Mouse (Mus musculus): ENCODE data around the gene Frrs1. TPM values are rescaled to one million over a fixed set of nuclear protein-coding genes. Genes with fewer than 3 reads are reported as not detected.

The Frrs1 gene
- total RNA-seq, 2 experiments from 2014 or later, result 1.3 to 1.5 TPM

DNA sequence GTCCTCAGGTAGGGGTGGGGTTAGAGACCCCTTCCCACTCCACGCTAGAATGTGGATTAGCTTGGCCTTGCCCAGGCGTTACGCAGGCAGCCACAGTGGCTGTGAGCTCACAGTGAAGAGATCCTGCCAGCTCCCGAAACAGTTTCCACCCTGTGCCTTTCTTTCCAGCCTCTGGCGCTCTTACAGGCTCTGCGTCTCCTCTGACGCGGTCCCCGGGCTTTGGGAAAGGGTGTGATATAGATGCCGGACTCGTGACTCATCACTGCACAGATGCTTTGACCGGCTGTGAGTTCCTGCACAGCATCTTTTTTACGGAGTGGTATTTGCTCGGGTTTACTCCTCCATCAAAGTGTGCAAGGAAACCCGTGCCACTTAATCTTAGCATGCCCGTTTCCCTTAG, 46.6 kb downstream of the Frrs1 start:
- peak; percentile 20 to 36 for DNase-seq (ENCODE audit: low spot score in 2 of 2)

DNA sequence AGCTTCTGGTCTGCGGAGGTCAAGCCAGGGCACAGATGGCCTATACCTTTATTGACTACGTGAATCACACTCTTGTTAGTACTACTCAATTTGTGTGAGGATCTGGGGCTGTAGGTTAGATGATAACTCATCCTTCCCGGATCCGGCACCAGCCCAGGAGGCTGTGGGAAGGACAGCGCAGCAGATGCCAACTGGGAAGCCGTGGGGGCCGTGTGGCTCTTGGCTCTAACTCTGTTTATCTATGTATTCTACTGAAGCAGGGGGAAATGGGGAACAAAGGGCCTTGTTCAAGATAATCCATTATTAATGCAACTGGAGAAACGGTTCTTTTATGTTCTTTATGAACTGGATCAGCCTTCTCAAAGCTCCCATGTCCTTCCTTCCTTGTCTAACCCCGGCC, 47.3 kb downstream of the Frrs1 start:
- no peak for DNase-seq (ENCODE audit: low spot score in 2 of 2)

DNA sequence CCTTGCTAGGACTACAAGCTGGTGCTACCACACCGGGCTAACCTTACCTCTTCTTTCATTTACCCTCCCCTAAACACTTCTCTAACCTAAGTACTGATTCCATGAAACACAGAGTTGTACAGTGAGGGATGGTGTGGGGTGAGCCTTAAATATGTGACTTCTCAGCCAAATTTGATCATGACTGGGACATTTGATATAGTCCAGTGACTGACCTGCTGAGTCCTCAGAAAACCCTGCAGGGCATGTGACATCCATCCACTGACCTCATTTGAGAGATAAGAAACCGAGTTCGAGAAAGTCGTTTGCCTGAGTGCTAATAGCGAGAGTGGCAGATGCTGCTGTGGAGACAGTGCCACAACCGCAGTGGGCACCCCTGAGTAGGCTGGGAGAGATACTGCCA, 55.1 kb downstream of the Frrs1 start:
- no peak for DNase-seq (ENCODE audit: low spot score in 2 of 2)

DNA sequence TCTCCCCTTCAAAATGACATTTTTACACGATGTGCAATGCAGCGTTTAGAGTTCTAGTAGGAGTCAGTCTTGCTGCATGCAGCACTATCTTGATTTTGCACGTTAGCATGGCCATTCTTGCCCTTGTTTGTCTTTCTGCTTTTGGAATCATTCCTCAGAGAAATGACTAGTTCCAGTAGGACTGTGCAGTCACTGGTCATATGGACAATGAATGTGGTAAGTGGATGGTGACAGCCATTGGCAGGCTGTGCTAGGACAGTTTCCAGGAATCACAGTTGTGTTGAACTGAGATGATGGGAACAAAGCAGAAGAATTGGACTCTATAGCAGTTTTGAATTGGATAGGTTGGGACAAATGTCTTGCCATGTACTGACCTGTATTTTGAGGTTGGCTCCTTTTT, 55.7 kb downstream of the Frrs1 start:
- no peak for DNase-seq (ENCODE audit: low spot score in 2 of 2)

DNA sequence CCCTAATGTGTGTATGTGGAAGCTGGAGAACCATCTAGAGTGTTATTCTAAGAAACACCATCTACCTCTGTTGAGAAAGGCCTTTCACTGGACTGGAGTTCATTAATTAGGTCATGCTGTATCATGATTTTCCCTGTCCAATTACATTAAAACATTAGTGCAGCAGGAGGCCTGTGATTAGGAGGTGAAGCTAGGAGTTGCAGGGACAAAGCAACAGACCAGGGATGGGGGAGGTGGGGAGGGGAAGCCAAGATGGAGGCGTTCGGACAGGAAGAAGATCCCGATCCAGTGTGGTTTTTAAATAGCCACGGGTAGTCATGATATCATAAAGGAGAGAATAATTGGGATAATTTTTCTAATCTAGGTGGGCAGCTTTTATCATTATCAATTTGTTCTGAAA, 57.8 kb downstream of the Frrs1 start:
- no peak for DNase-seq (ENCODE audit: low spot score in 2 of 2)

DNA sequence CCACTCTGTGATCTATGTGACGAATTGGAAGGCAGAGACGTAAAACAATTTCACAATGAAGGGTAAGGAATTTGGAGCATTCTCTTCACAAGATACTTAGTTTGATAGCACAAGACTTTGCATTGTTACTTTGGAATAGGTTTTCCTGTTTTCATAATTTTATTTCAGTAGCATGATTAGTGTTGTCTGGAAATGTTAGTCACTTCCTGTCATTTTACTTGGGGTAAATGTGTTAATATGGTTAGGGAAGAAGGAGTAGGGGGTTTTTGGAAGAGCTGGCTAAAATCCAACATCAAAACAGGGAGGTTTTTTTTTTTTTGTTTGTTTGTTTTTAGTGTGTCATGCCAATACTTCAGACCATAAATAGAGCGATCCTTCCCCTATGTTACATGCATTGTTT, 62.3 kb downstream of the Frrs1 start:
- no peak for DNase-seq (ENCODE audit: low spot score in 2 of 2)

DNA sequence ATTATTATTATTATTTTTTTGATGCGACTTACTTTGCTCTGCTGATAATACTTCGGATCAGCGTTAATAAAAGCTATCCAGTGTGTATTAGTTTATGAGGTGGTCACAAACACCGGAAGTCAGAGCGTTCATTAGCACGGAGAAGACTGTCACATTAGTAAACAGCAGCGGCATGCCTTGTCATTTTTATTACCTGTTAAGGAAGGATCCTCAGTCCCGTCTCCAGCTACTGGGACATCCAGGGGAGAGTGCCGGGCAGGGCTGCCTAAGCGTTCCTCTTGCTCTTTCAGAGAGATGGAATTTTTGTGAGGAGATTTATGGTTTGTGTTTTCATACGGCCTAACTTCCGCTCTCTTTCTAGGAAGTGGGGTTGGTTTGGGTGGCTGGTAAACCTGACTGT, 63.8 kb downstream of the Frrs1 start:
- DNase-seq (ENCODE audit: low spot score in 2 of 2), result no peak

DNA sequence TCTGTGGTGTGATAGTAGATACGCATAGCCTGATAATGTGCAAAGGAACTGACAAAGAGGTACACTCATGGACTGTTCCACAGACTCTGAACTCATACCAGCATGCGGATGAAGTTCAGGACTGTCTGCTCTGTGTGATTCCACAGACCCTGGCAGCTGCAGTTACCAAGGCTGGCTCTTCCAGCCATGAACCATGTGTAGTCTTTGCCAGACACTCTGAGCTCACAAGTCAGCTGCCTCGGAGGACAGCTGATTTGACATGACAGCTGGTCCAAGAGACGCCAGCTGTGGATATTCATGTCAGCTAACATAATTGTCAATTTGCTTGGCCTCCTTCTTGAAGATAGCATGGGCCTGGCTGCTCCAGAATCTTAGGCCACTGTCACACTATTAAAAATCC, 69.7 kb downstream of the Frrs1 start:
- peak in 1 of 2 experiments; percentile 40 for DNase-seq (ENCODE audit: low spot score in 2 of 2)

DNA sequence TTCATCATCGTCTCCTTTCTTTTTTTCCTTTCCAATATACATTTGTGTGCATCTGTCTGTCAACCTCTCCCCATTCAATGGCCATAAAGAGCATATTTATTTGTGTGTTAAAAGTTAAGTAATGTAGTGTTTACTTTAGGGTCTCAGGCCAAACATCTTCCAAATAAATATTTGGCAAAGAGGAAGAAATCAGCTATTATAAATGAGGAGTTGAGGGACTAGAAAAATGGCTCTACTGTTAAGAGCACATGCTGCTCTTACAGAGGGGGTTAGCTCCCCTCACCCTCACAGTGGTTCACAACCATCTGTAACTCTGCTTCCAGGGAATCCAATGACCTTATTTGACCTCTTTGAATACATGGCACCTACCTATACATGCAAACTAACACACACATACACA, 73.9 kb downstream of the Frrs1 start:
- no peak for DNase-seq (ENCODE audit: low spot score in 2 of 2)

DNA sequence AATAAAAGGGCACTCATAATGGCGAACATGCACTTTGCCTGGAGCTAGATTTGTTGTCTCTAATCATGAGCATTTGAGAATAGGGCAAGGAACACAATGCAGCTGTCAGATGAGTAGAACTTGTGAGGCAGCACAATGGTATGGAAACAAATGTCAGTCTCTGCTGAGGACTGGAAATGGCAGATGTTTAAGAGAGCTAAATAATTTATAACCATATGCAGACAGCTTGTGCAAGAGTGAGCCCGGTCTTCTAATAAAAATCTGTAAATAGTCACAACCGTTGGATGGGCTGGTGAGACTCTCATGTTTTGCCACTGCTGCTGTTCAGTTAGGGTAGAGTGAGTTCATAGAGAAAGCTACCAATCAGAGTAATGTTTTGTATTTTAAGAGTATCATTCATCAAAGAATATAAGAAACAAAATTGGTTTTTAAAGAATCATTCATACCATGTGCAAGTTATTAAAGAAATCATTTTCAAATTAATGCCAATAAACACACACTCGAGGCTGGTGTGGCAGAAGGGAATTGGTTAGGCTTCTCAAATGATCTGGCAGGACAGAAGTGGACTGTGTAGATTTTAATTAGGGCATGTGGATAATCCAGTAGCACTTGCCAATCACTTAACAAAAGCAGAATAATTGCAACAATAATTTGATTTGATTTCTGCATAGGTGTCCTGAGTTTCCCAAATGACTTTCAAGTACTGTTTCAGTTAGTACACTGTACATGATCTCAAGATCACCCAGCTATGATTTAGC, 77.8 kb downstream of the Frrs1 start:
- no peak for DNase-seq (ENCODE audit: low spot score in 2 of 2)

DNA sequence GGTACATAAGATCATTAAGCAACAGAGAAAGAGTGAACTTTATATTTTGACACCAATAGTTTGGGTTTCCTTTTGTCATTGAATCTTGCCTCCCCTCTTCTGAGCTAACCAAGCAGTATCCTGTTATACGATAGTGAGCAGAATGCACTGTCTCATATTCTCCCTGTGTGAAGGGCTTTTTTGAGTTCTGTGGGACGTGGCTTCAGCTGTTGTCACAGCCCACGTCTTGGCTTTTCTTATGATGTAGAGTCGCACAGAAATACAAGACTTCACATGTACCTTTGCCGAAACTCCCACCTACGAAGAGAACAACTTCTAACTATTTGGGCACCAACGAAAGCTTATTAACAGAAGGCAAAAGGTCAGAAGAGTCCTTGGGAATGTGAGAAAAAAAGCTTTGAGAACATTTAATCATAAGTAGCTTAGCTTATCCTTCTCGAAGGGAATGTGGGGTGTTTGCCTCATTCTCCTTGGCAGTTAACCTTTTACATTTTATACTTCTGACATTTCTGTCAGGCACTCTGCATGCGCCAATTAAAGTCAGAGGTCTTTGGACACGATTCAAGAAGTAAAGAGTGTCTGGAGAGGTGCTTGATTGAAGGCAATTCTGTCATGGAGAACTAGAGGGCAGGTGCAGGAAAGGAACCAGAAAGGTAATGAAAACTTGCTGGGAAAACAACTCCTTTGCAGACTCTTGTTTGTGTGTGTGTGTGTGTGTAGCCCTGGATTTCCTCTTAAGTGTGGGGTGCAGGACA, 81.7 kb downstream of the Frrs1 start:
- no peak for DNase-seq (ENCODE audit: low spot score in 2 of 2)

DNA sequence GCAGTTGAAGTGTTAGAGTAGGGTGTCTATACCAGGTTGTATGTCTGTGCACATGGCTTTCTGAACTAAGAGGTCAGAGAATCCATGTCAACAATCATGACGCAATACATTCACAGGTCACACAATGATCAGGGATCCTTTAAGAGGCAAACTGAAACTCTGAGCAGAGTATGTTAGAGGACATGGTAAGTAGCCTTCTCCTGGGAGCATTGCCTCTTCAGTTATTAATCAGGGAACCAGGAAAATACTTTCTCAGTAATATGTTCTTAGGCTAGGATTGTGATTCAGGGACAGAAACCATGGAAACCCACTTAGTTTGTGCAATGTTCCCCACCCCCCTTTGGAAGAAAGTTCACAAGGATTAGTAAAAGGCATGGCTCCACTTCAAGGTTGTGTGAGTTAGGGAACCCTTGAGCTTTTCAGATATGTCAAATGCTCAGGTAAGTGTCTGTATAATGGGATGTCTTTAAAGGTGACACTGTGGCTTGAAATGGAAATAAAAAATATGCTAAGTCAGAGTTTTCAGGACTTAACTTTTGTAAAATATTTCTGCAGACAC, 82.4 kb downstream of the Frrs1 start:
- no peak for DNase-seq (ENCODE audit: low spot score in 2 of 2)

DNA sequence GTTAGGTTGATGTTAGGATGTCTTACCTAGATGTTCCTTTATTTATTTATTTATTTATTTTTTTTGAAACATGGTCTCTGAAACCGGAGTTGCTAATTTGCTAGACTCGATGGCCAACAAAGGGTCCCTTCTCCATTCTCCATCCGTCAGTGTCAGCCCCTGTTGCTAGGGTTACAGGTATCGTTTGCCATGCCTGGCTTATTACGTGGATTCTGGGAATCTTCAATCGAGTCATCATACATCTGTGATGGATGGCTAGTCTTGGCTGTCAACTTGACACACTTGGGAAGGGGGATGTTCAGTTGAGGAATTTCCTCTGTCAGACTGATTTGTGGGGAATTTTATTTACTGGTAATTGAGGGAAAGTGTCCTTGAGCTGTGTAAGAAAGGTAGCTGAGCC, 83.5 kb downstream of the Frrs1 start:
- no peak for DNase-seq (ENCODE audit: low spot score in 2 of 2)

DNA sequence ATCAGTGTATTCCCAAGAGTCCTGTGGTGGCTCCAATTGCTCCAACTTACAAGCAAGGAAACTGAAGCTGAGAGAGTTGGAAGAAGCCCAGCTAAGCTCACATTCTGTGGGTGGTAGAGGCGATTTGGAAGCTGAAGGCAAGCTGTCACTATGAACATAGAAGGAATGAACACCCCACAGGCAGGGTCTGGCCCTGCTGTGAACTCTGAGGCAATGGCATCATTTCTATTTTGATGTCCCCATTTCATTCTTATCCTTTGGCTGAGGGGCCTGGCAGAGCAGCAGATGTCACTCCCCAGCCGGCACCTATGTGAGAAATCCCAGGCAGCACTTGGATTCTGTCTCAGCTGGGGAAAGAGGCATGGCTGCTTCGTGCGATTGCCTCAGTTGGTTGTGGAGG, 84.2 kb downstream of the Frrs1 start:
- no peak for DNase-seq (ENCODE audit: low spot score in 2 of 2)

DNA sequence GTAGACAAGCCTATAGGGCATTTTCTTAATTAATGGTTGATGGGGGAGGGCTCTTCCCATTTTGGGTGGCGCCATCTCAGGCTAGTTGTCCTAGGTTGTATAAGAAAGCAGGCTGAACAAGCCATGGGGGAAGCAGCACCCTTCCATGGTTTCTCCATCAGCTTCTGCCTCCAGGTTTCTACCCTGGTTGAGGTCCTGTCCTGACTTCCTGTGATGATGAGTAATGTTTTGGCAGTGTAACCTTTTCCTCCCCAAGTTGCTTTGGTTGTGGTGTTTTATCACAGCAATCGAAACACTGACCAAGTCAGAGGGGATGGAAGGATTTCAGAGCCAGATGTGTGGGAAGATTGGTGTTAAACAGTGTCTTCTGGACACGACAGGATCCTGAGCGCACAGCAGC, 87.2 kb downstream of the Frrs1 start:
- no peak for DNase-seq (ENCODE audit: low spot score in 2 of 2)

DNA sequence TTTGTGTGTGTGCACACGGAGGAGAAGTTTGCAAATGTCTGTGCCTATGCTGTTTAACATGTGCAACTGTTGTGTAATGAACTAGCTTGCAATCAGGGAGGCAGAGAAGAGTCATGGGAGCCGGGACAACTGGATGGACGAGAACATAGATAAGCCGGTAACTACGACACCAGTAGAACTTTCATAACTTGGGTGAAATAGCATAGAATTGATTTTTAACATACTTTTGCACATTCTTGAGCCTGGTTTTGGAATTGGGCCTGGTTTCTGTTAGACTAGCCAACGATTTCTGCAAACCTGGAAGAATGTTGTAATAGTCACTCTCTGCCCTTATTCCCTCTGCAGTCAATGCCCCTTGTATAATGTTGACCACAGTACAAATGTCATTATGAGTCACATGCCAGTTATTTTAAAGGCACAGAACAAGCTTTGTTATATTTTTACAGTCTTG, 91.4 kb downstream of the Frrs1 start:
- no peak for DNase-seq (ENCODE audit: low spot score in 2 of 2)

DNA sequence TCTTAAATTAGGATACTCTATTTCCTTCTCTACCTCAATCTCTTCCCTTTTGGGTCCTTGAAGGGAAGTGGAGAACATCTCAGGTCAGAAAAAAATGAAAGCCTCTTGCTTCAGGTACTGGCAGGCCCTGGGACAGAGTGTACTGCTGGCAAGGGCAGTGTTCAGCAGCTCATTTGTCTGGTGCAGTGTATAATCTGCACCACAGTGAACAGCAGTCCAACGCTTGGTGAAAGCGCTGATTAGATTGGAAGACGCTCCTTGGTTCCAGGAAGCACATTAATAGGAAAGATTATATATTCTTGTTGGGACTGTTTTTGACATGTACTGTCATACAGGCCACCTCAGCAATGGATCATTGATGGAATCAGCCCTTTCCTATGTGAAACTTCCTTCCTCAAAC, 92.2 kb downstream of the Frrs1 start:
- no peak for DNase-seq (ENCODE audit: low spot score in 2 of 2)

DNA sequence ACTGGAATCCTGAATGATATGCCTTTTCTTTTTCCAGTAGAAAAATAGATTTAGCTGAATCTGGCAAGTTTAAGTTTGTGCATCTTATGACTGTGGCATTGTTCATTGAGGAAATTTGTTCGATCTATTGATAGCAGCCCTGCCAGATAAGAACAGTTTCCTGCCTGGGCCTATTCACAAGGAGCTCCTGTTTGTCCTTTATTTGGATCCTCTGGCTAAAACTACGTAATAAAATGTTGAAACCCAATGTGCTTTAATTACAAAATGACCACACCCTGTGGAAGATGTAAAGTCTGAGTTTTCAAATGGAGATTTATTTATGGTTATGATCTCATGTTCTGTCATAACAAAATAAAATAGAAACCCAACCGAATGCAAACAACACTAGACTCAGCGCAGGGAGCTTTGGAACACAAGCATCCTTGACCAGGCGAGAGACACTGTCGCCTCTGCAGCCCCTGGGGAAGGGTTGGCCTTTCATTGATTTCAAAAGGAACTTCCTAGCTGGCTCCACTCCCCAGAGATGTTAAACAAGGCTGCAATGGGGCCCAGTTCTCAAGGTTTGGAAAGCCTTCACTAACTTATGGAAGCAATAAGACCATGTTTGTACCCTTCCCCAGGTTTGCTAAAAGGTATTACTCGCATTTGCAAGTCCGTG, 93.1 kb downstream of the Frrs1 start:
- DNase-seq (ENCODE audit: low spot score in 2 of 2), result no peak

DNA sequence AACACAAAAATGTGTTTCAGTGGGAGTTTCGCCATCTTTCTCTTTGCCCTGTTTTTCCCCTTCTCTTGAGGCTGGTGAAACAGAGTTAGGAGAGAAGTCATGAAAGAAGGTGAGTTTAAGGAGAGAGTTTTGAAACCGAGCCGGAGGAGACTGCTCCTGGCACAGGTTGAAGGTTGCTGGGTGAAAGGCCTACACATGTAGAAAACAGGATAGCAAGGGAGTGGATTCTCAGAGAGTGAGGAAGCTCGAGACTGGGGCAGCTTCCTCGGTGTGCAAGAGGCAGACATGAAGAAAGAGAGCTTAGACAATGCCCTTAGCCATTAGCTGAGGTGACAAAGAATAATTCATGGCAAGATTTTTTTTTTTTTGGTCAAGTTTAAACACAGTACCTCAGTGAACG, 94.1 kb downstream of the Frrs1 start:
- no peak for DNase-seq (ENCODE audit: low spot score in 2 of 2)

DNA sequence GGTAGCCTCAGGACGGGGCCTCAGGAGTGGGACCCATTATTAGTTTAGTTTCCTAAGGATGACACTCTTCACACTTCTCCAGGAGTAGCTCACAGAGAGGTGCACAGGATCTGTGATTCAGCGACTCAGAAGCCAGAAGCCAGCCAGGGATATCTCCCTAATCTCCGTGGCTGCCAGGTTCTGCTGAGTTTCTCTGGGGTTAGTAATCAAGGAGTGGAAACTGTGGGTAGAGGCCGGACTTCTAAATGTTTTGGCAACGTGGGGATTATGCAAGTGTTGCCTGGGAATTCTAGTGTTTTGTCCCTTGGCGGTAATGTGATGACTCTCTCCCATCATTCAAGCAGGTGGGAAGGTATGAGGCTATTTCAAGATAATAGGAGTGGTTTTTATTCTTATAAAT, 95.8 kb downstream of the Frrs1 start:
- DNase-seq (ENCODE audit: low spot score in 2 of 2), result no peak
